Mouse (Mus musculus) hindbrain, postnatal 0 days (tissue): ENCODE measurements around the gene Erc2. TPM values are rescaled to one million over a fixed set of nuclear protein-coding genes. Genes with fewer than 3 reads are reported as not detected.
A peak's percentile ranks its signal among the peaks of the same experiment; 100 is the strongest.

Experiments used
- ATAC-seq: fragments of 200-750 bp; cut with Nextera tagmentation; 2 replicates; pipeline ENCODE4 v1.8.0; 2017; ENCODE audit warnings: mild to moderate bottlenecking, moderate TSS enrichment, moderate library complexity
- DNase-seq: peaks from one replicate; pipeline ENCODE4 v3.0.0-alpha.2; 2015; ENCODE audit warnings: low spot score
- H3K27ac ChIP-seq: fragments of 300-500 bp; sonication (generic); 2 replicates; pipeline ENCODE4 v1.5.1; 2014; ENCODE audit warnings: mild to moderate bottlenecking
- H3K27me3 ChIP-seq: fragments of 300-500 bp; sonication (generic); 2 replicates; pipeline ENCODE4 v1.6.1; 2014; ENCODE audit warnings: low read length, mixed read lengths; ENCODE audit not compliant: insufficient read depth
- H3K36me3 ChIP-seq: fragments of 300-500 bp; sonication (generic); 2 replicates; pipeline ENCODE4 v1.6.1; 2014; ENCODE audit warnings: low read length, mixed read lengths; ENCODE audit not compliant: insufficient read depth
- H3K4me1 ChIP-seq: fragments of 300-500 bp; sonication (generic); 2 replicates; pipeline ENCODE4 v1.6.1; 2014; ENCODE audit warnings: antibody characterized with exemption, low read length, mixed read lengths; ENCODE audit not compliant: insufficient read depth
- H3K4me2 ChIP-seq: fragments of 300-500 bp; sonication (generic); 2 replicates; pipeline ENCODE4 v1.6.1; 2014; ENCODE audit warnings: low read depth, mild to moderate bottlenecking, low read length, moderate library complexity, mixed read lengths
- H3K4me3 ChIP-seq: fragments of 300-500 bp; sonication (generic); 2 replicates; pipeline ENCODE4 v1.5.1; 2014; ENCODE audit warnings: low read length
- H3K9ac ChIP-seq: fragments of 300-500 bp; sonication (generic); replicated peaks from 2 replicates; pipeline ENCODE4 v1.6.1; 2014; ENCODE audit warnings: mild to moderate bottlenecking, low read length, moderate library complexity, mixed read lengths
- H3K9me3 ChIP-seq: fragments of 300-500 bp; sonication (generic); 2 replicates; pipeline ENCODE4 v1.6.1; 2016; ENCODE audit warnings: low read length, mixed read lengths
- CTCF ChIP-seq: IDR thresholded peaks from 2 replicates; pipeline ENCODE4 v1.5.1; 2016; ENCODE audit warnings: antibody characterized with exemption, control low read depth, low read depth
- WGBS: fragments of 180-500 bp; shearing (Covaris S2); extraction: QIAGEN DNeasy Blood & Tissue Kit; methylation state at CpG from one replicate; pipeline ENCODE4 v1.1.7; 2014; 5-methylcytosine and 5-hydroxymethylcytosine counted together
- polyA plus RNA-seq: library from polyadenylated mRNA; unstranded; fragments of >200 nt; fragmentation: Nextera tagmentation; extraction: Ambion mirVana; gene quantifications from 2 replicates; pipeline ENCODE4 v1.2.1, GENCODE M21; 2015
- total RNA-seq: library from RNA; depleted of rRNA; stranded (reverse); fragments of >200 nt; gene quantifications from 2 replicates; pipeline ENCODE4 v1.2.3, GENCODE M21; 2014

Gene Erc2
- total and polyA plus RNA-seq, 2 experiments from 2014 or later, result 71.0 to 104 TPM

- Histone ChIP-seq H3K4me2 (no peak overlapping the region), H3K4me1 (no peaks in the 10 kb centered on the region), H3K9me3 (no peaks in the 10 kb centered on the region), H3K27me3 (no peaks in the 10 kb centered on the region), H3K9ac (no peak overlapping the region), H3K4me3 (no peak overlapping the region), H3K27ac (no peak overlapping the region), H3K36me3 (no peaks in the 10 kb centered on the region)
- DNase-seq (no peak), ATAC-seq (no peak)
- 69% methylated on average over 5 of the region's 5 CpGs for WGBS
- TF ChIP-seq CTCF, result no peak
These were observed 8.5 kb upstream of the Erc2 start for GRCm38 (mm10) chr14:27613766-27614165.

GRCm38 (mm10) chr14:27617286-27617685 is 4.9 kb upstream of the Erc2 start:
- Histone ChIP-seq H3K4me2 (no peak overlapping the region), H3K9me3 (no peaks in the 10 kb centered on the region), H3K27me3 (no peaks in the 10 kb centered on the region), H3K9ac (no peak overlapping the region), H3K27ac (no peak overlapping the region), H3K4me3 (no peak overlapping the region), H3K4me1 (no peaks in the 10 kb centered on the region), H3K36me3 (no peaks in the 10 kb centered on the region)
- WGBS, result 79% methylated on average over 3 of the region's 3 CpGs
- no peak for TF ChIP-seq CTCF
- DNase-seq (no peak), ATAC-seq (no peak)

GRCm38 (mm10) chr14:27621576-27621975 is 652 bp upstream of the Erc2 start:
- 38% methylated on average over 8 of the region's 8 CpGs for WGBS
- TF ChIP-seq CTCF, result no peak
- Histone ChIP-seq H3K27ac (no peak overlapping the region; the same call in 1 of the 2 replicates), H3K27me3 (no peaks in the 10 kb centered on the region), H3K9ac (no peak overlapping the region), H3K36me3 (no peaks in the 10 kb centered on the region), H3K4me1 (0 out of 2 replicates have a peak, but pooled peaks cover 13% of the 10 kb centered on the region), H3K4me3 (peak overlapping the region; percentile 89), H3K9me3 (no peaks in the 10 kb centered on the region), H3K4me2 (peak overlapping the region; percentile 81)
- DNase-seq (no peak), ATAC-seq (no peak)

- WGBS, result 0% methylated on average over 6 of the region's 6 CpGs
- H3K27me3 ChIP-seq, result no peaks in the 10 kb centered on the region
- H3K9me3 ChIP-seq, result no peaks in the 10 kb centered on the region
- peak overlapping the region; percentile 89 for H3K4me3 ChIP-seq
- DNase-seq (no peak), ATAC-seq (peak; percentile 20)
- no peaks in the 10 kb centered on the region for H3K36me3 ChIP-seq
- peak overlapping the region; percentile 87 for H3K27ac ChIP-seq
- peak overlapping the region; percentile 91 for H3K9ac ChIP-seq
- H3K4me2 ChIP-seq, result peak overlapping the region; percentile 81
- TF ChIP-seq CTCF, result no peak
- 0 out of 2 replicates have a peak, but pooled peaks cover 13% of the 10 kb centered on the region for H3K4me1 ChIP-seq
These were observed 643 bp downstream of the Erc2 start for GRCm38 (mm10) chr14:27622923-27623219.

- ATAC-seq, result peak; percentile 80
- WGBS, result 6% methylated on average over 10 of the region's 10 CpGs
- Histone ChIP-seq H3K9me3 (no peaks in the 10 kb centered on the region), H3K27ac (peak overlapping the region; percentile 87; the same call in 1 of the 2 replicates), H3K27me3 (no peaks in the 10 kb centered on the region), H3K4me2 (peak overlapping the region; percentile 81), H3K4me1 (0 out of 2 replicates have a peak, but pooled peaks cover 13% of the 10 kb centered on the region), H3K9ac (peak overlapping the region; percentile 91), H3K36me3 (no peaks in the 10 kb centered on the region), H3K4me3 (peak overlapping the region; percentile 89)
- peak; percentile 87 for DNase-seq
- no peak for TF ChIP-seq CTCF
These were observed 1.1 kb downstream of the Erc2 start for GRCm38 (mm10) chr14:27623368-27623767.

- Histone ChIP-seq H3K4me3 (no peak overlapping the region), H3K4me2 (no peak overlapping the region), H3K9ac (no peak overlapping the region), H3K4me1 (peaks cover 26% of the 10 kb centered on the region; the same call in 1 of the 2 replicates), H3K36me3 (no peaks in the 10 kb centered on the region), H3K9me3 (no peaks in the 10 kb centered on the region), H3K27ac (no peak overlapping the region), H3K27me3 (no peaks in the 10 kb centered on the region)
- no peak for TF ChIP-seq CTCF
- DNase-seq, result no peak
- 72% methylated on average over 10 of the region's 10 CpGs for WGBS
- ATAC-seq, result no peak
These were observed 6.5 kb downstream of the Erc2 start for GRCm38 (mm10) chr14:27628701-27629100.

GRCm38 (mm10) chr14:27629369-27630012 is 7.3 kb downstream of the Erc2 start:
- ATAC-seq, result peak; percentile 78
- DNase-seq, result peak; percentile 37
- TF ChIP-seq CTCF, result no peak
- Histone ChIP-seq H3K9me3 (no peaks in the 10 kb centered on the region), H3K4me3 (no peak overlapping the region), H3K9ac (no peak overlapping the region), H3K4me1 (peaks cover 20% of the 10 kb centered on the region; the same call in 1 of the 2 replicates), H3K36me3 (no peaks in the 10 kb centered on the region), H3K27me3 (no peaks in the 10 kb centered on the region), H3K4me2 (no peak overlapping the region), H3K27ac (peak overlapping the region; percentile 41; the same call in 1 of the 2 replicates)
- WGBS, result 21% methylated on average over 5 of the region's 5 CpGs
